ENCODE assay signal across 8 mouse cellular contexts in the genomic region with DNA sequence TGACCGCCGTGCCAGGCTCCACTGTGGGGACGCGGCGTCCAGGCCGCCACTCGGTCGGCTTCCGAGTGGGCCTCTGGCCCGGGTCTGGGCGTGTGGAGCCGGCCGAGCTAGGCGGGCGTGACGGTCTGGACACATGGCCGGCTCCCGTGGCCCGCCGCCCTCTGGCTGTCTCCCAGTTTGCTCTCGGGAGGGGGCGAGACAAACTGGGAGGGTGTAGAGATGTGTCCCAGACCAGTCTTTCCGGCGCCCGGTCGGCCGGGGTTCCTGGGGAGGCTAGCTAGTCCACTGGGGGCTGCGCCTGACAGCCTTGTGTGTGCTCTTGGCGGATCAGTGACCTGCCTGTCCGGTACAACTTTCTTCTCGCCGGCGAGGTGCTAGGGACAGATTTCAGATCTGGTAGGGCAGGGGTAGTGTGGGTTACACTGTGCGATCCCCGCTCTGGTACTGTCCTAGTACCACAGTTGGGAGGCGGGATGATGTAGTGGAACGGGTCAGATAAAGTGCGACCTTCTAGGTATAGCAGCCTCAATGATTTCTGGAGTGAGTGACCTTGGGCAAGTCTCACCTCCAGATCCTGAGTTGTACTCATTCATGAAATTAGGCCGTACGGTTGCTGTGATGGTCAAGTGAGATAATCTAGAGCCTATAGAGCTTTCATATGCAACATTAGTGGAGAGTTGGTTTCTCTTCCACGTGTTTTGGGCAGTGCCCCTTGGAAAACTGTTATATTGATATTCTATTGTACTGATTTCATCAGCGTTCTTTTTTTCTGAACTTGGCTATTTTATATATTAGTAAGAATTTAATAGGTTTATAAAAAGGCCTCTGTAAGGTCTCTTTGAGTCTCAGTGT. TPM values are rescaled to one million over a fixed set of nuclear protein-coding genes. Genes with fewer than 3 reads are reported as not detected.
A peak's percentile ranks its signal among the peaks of the same experiment; 100 is the strongest.
DNase-seq lines count a peak whose midpoint lies in the region; ATAC-seq and TF ChIP-seq lines count a peak whose summit lies in the region.

No protein-coding gene starts in this region.

- H3K27me3 ChIP-seq in forebrain, embryonic 12.5 days: no peaks in the 10 kb centered on the region
- no peaks in the 10 kb centered on the region for H3K27me3 ChIP-seq in heart, embryonic 16.5 days (ENCODE audit: control insufficient read depth, insufficient read depth, low read length)
- H3K27me3 ChIP-seq in liver, embryonic 15.5 days: no peaks in the 10 kb centered on the region
- H3K27me3 ChIP-seq in neural tube, embryonic 12.5 days (replicated peaks): no peaks in the 10 kb centered on the region

- WGBS in bone marrow, adult 2 months: under 1% methylated on average over 42 of the region's 42 CpGs
- WGBS in forebrain, embryonic 12.5 days: under 1% methylated on average over 42 of the region's 42 CpGs
- WGBS in heart, embryonic 16.5 days: under 1% methylated on average over 42 of the region's 42 CpGs
- WGBS in liver, embryonic 15.5 days (ENCODE audit: insufficient replicate concordance): under 1% methylated on average over 42 of the region's 42 CpGs
- WGBS in neural tube, embryonic 12.5 days: under 1% methylated on average over 42 of the region's 42 CpGs

- H3K4me1 ChIP-seq in bone marrow, adult 2 months (ENCODE audit: control insufficient read depth, insufficient read depth, low read length): no peaks in the 10 kb centered on the region
- H3K4me1 ChIP-seq in forebrain, embryonic 12.5 days: peaks cover 6% of the 10 kb centered on the region; the same call in 1 of the 2 replicates
- H3K4me1 ChIP-seq in heart, embryonic 16.5 days (ENCODE audit: control insufficient read depth, insufficient read depth, low read length): peaks cover 10% of the 10 kb centered on the region
- H3K4me1 ChIP-seq in liver, embryonic 15.5 days (replicated peaks): peaks cover 35% of the 10 kb centered on the region
- peaks cover 3% of the 10 kb centered on the region; the same call in 1 of the 2 replicates for H3K4me1 ChIP-seq in neural tube, embryonic 12.5 days

- peak; percentile 74 for DNase-seq in kidney, postnatal 14 days
- DNase-seq in thymus, adult 18-20 months: peak; percentile 33 to 36

- H3K4me3 ChIP-seq in bone marrow, adult 2 months (replicated peaks; ENCODE audit: control insufficient read depth, low read depth, low read length): peak overlapping the region; percentile 94
- peak overlapping the region; percentile 99 for H3K4me3 ChIP-seq in forebrain, embryonic 12.5 days (replicated peaks)
- H3K4me3 ChIP-seq in heart, embryonic 16.5 days (ENCODE audit: low read length): peak overlapping the region; percentile 98
- H3K4me3 ChIP-seq in liver, embryonic 15.5 days (replicated peaks): peak overlapping the region; percentile 90
- peak overlapping the region; percentile 99 for H3K4me3 ChIP-seq in neural tube, embryonic 12.5 days

- no peak for TF ChIP-seq POLR2A in bone marrow, adult 2 months (IDR thresholded peaks at IDR 0.05; ENCODE audit: borderline replicate concordance, control insufficient read depth, low read depth, low read length)

- TF ChIP-seq CTCF in bone marrow, adult 2 months (IDR thresholded peaks at IDR 0.05; ENCODE audit: control insufficient read depth, insufficient read depth, low read length): no peak

- peak; percentile 21 for ATAC-seq in CD4-positive, CD25-positive, alpha-beta regulatory T cell, adult 4 months
- ATAC-seq in forebrain, embryonic 12.5 days (ENCODE audit: low FRiP score): peak; percentile 84
- ATAC-seq in heart, embryonic 16.5 days (replicated peaks; ENCODE audit: extremely low read depth, insufficient read depth, low FRiP score): peak; percentile 73
- peak; percentile 81 for ATAC-seq in liver, embryonic 15.5 days (ENCODE audit: insufficient read depth)
- peak; percentile 77 for ATAC-seq in neural tube, embryonic 12.5 days (ENCODE audit: low FRiP score, low read depth)

- no peaks in the 10 kb centered on the region for H3K36me3 ChIP-seq in forebrain, embryonic 12.5 days (replicated peaks)
- H3K36me3 ChIP-seq in heart, embryonic 16.5 days (ENCODE audit: control insufficient read depth, insufficient read depth): no peaks in the 10 kb centered on the region
- no peaks in the 10 kb centered on the region for H3K36me3 ChIP-seq in liver, embryonic 15.5 days (replicated peaks)
- H3K36me3 ChIP-seq in neural tube, embryonic 12.5 days: no peaks in the 10 kb centered on the region; the same call in 1 of the 2 replicates

- H3K9me3 ChIP-seq in forebrain, embryonic 12.5 days: 0 out of 2 replicates have a peak, but pooled peaks cover under 1% of the 10 kb centered on the region
- H3K9me3 ChIP-seq in heart, embryonic 16.5 days (replicated peaks; ENCODE audit: control insufficient read depth, low read length): no peaks in the 10 kb centered on the region
- no peaks in the 10 kb centered on the region for H3K9me3 ChIP-seq in liver, embryonic 15.5 days (replicated peaks)
- H3K9me3 ChIP-seq in neural tube, embryonic 12.5 days: peaks cover under 1% of the 10 kb centered on the region; the same call in 1 of the 2 replicates

- H3K27ac ChIP-seq in bone marrow, adult 2 months (ENCODE audit: control insufficient read depth, insufficient read depth, low read depth, low read length, poor library complexity): peak overlapping the region; percentile 85
- peak overlapping the region; percentile 87 for H3K27ac ChIP-seq in forebrain, embryonic 12.5 days
- peak overlapping the region; percentile 88 for H3K27ac ChIP-seq in heart, embryonic 16.5 days (ENCODE audit: low read length)
- H3K27ac ChIP-seq in liver, embryonic 15.5 days (replicated peaks): peak overlapping the region; percentile 83
- H3K27ac ChIP-seq in neural tube, embryonic 12.5 days: peak overlapping the region; percentile 74

- H3K4me2 ChIP-seq in forebrain, embryonic 12.5 days: peak overlapping the region; percentile 90
- H3K4me2 ChIP-seq in heart, embryonic 16.5 days (ENCODE audit: low read depth, low read length): peak overlapping the region; percentile 65
- peak overlapping the region; percentile 87 for H3K4me2 ChIP-seq in liver, embryonic 15.5 days
- H3K4me2 ChIP-seq in neural tube, embryonic 12.5 days (replicated peaks): peak overlapping the region; percentile 92

- H3K9ac ChIP-seq in forebrain, embryonic 12.5 days: peak overlapping the region; percentile 97
- peak overlapping the region; percentile 95 for H3K9ac ChIP-seq in heart, embryonic 16.5 days (ENCODE audit: low read length)
- H3K9ac ChIP-seq in liver, embryonic 15.5 days: peak overlapping the region; percentile 94
- peak overlapping the region; percentile 95 for H3K9ac ChIP-seq in neural tube, embryonic 12.5 days

RNA-seq across cellular contexts. Expression of a gene that starts 0.8 kb away (rescaled TPM):
- polyA plus RNA-seq in CD4-positive, CD25-positive, alpha-beta regulatory T cell, adult 4 months (2017; shearing (Covaris generic)): 10 to 100 TPM; 24.0 to 33.0 TPM
- polyA plus RNA-seq in bone marrow, adult 2 months (2011; ENCODE audit: insufficient read depth, insufficient read length, low replicate concordance, missing spikeins): 49.4 and 54.4 TPM in 2 replicates
- polyA plus RNA-seq in forebrain, embryonic 12.5 days (2016; fragmentation: Nextera tagmentation; extraction: Ambion mirVana): 58.6 and 61.1 TPM in 2 replicates
- polyA plus RNA-seq in heart, embryonic 16.5 days (2015; fragmentation: Nextera tagmentation; extraction: Ambion mirVana): 41.2 and 41.7 TPM in 2 replicates
- 18.4 and 20.3 TPM in 2 replicates for polyA plus RNA-seq in liver, embryonic 15.5 days (2015; fragmentation: Nextera tagmentation; extraction: Ambion mirVana)
- polyA plus RNA-seq in neural tube, embryonic 12.5 days (2016; fragmentation: Nextera tagmentation; extraction: Ambion mirVana): 45.5 and 45.7 TPM in 2 replicates

RNA-seq across cellular contexts. Expression of a gene that starts 32.1 kb away (rescaled TPM):
- polyA plus RNA-seq in CD4-positive, CD25-positive, alpha-beta regulatory T cell, adult 4 months (2017; shearing (Covaris generic)): 10 to 100 TPM; 35.0 to 39.5 TPM
- polyA plus RNA-seq in bone marrow, adult 2 months (2011; ENCODE audit: insufficient read depth, insufficient read length, low replicate concordance, missing spikeins): 12.1 and 18.8 TPM in 2 replicates
- 75.8 and 78.8 TPM in 2 replicates for polyA plus RNA-seq in forebrain, embryonic 12.5 days (2016; fragmentation: Nextera tagmentation; extraction: Ambion mirVana)
- polyA plus RNA-seq in heart, embryonic 16.5 days (2015; fragmentation: Nextera tagmentation; extraction: Ambion mirVana): 44.0 and 50.6 TPM in 2 replicates
- 25.0 and 27.9 TPM in 2 replicates for polyA plus RNA-seq in liver, embryonic 15.5 days (2015; fragmentation: Nextera tagmentation; extraction: Ambion mirVana)
- 80.7 TPM in 2 replicates for polyA plus RNA-seq in neural tube, embryonic 12.5 days (2016; fragmentation: Nextera tagmentation; extraction: Ambion mirVana)

RNA-seq across cellular contexts. Expression of a gene that starts 42.2 kb away (rescaled TPM):
- 10 to 100 TPM; 42.5 to 50.0 TPM for polyA plus RNA-seq in CD4-positive, CD25-positive, alpha-beta regulatory T cell, adult 4 months (2017; shearing (Covaris generic))
- 9.2 and 11.1 TPM in 2 replicates for polyA plus RNA-seq in bone marrow, adult 2 months (2011; ENCODE audit: insufficient read depth, insufficient read length, low replicate concordance, missing spikeins)
- polyA plus RNA-seq in forebrain, embryonic 12.5 days (2016; fragmentation: Nextera tagmentation; extraction: Ambion mirVana): 27.8 and 31.3 TPM in 2 replicates
- polyA plus RNA-seq in heart, embryonic 16.5 days (2015; fragmentation: Nextera tagmentation; extraction: Ambion mirVana): 14.1 and 15.8 TPM in 2 replicates
- 10.2 and 10.3 TPM in 2 replicates for polyA plus RNA-seq in liver, embryonic 15.5 days (2015; fragmentation: Nextera tagmentation; extraction: Ambion mirVana)
- 26.0 and 27.4 TPM in 2 replicates for polyA plus RNA-seq in neural tube, embryonic 12.5 days (2016; fragmentation: Nextera tagmentation; extraction: Ambion mirVana)

RNA-seq across cellular contexts. Expression of a gene that starts 58.6 kb away (rescaled TPM):
- polyA plus RNA-seq in CD4-positive, CD25-positive, alpha-beta regulatory T cell, adult 4 months (2017; shearing (Covaris generic)): 10 to 100 TPM; 23.4 to 27.6 TPM
- 27.2 and 54.9 TPM in 2 replicates for polyA plus RNA-seq in bone marrow, adult 2 months (2011; ENCODE audit: insufficient read depth, insufficient read length, low replicate concordance, missing spikeins)
- polyA plus RNA-seq in forebrain, embryonic 12.5 days (2016; fragmentation: Nextera tagmentation; extraction: Ambion mirVana): 52.2 and 53.6 TPM in 2 replicates
- polyA plus RNA-seq in heart, embryonic 16.5 days (2015; fragmentation: Nextera tagmentation; extraction: Ambion mirVana): 33.6 and 38.8 TPM in 2 replicates
- polyA plus RNA-seq in liver, embryonic 15.5 days (2015; fragmentation: Nextera tagmentation; extraction: Ambion mirVana): 7.1 and 7.6 TPM in 2 replicates
- 65.6 and 69.9 TPM in 2 replicates for polyA plus RNA-seq in neural tube, embryonic 12.5 days (2016; fragmentation: Nextera tagmentation; extraction: Ambion mirVana)

Comparison
In these comparisons a context has a peak if more than half of its experiments do, and no peak if none do; other contexts are left out.
1. Peak in every context shown above with its lines: DNase-seq, ATAC-seq, H3K4me3 ChIP-seq and H3K27ac ChIP-seq.
2. ATAC-seq: peak in every context shown above with its lines; median percentile 84 in forebrain, embryonic 12.5 days; 81 in liver, embryonic 15.5 days; 77 in neural tube, embryonic 12.5 days; 73 in heart, embryonic 16.5 days; 21 in CD4-positive, CD25-positive, alpha-beta regulatory T cell, adult 4 months.